Mouse (Mus musculus): ENCODE results near the gene Hinfp.

- TF ChIP-seq CTCF (IDR thresholded peaks at IDR 0.05; ENCODE audit: borderline replicate concordance, extremely low read depth, insufficient read depth, insufficient read length): no peak
- no peak for TF ChIP-seq POLR2A (IDR thresholded peaks at IDR 0.05; ENCODE audit: borderline replicate concordance, extremely low read depth, insufficient read depth, insufficient read length, poor library complexity, severe bottlenecking)
Measured at GRCm38 (mm10) chr9:44269973-44270372, 35.5 kb downstream of the Hinfp start.
